Mouse (Mus musculus): ENCODE data around the gene Mycl.

Gene Mycl

GRCm38 (mm10) chr4:123014501-123015282 is 19.2 kb downstream of the Mycl start:
- no peak for DNase-seq (ENCODE audit: low read depth, low spot score)

DNA sequence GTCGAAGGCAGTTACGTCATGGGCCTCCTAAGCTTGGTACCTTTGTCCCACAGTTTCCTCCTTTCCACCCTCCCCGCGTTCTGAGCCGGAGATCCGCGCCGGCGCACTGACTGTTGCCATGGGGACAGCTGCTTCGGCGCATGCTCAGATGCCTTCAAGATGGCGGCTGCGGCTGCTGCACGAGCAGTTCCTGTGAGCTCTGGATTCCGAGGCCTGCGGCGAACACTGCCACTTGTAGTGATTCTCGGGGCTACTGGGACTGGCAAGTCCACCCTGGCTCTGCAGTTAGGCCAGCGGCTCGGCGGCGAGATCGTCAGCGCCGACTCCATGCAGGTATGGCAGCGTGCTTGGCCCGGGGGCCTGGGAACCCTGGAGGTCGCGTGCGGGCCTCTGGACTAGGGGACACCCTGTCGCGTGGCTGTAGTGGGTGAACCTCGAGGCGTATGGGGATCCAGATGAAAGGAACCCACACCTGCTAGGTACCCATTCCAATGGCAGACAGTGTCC is 21.1 kb downstream of the Mycl start, which contains the start of gene Trit1:
Gene Trit1, plus strand, starts transcription at position 147 of the 507 bp plus-strand sequence.
- peak; percentile 96 for DNase-seq (ENCODE audit: low read depth, low spot score)

- no peak for DNase-seq (ENCODE audit: low read depth, low spot score)
Measured at GRCm38 (mm10) chr4:123021591-123021990, 26.1 kb downstream of the Mycl start.

DNA sequence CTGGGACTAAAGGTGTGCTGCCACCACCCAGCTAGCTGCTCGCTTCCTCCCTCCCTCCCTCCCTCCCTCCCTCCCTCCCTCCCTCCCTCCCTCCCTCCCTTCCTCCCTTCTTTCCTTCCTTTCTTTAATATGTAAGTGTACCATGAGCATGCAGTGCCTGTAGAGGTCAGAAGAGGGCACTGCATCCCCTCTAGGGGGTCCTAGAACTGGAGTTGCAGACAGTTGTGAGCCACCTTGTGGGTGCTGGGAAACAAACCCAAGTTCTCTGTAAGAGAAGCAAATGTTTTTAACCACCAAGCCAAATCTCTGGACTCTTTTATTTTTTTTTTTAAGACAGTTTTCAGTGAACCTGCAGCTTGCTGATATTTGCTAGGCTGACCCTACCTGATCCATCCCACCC is 27.4 kb downstream of the Mycl start:
- no peak for DNase-seq (ENCODE audit: low read depth, low spot score)

- peak; percentile 55 for DNase-seq (ENCODE audit: low read depth, low spot score)
Measured at GRCm38 (mm10) chr4:123025418-123025817, 30.0 kb downstream of the Mycl start.

GRCm38 (mm10) chr4:123026161-123026560 is 30.7 kb downstream of the Mycl start:
- peak; percentile 90 for DNase-seq (ENCODE audit: low read depth, low spot score)

GRCm38 (mm10) chr4:123026597-123026996 is 31.1 kb downstream of the Mycl start:
- DNase-seq (ENCODE audit: low read depth, low spot score): peak; percentile 77

DNA sequence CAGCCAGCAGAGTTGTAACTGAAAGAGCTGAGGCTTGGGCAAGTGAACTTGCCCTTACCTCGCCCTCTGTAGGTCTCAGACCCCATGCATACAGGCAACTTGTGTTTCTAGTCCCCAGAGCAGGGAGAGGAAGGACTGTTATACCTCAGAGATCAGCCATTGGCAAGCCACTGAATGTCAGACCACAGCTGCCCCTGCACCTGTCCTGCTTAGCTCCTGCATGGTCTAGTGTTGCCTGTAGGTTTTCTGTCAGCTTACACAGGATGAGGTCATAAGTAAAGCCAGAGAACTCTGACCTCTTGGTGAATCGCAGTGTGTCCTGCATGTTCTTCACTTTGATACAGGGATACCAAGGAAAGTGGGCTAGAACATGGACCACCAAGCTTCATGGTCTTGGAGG is 39.4 kb downstream of the Mycl start:
- peak; percentile 38 for DNase-seq (ENCODE audit: low read depth, low spot score)

- no peak for DNase-seq (ENCODE audit: low read depth, low spot score)
Measured at GRCm38 (mm10) chr4:123035636-123036035, 40.2 kb downstream of the Mycl start.

GRCm38 (mm10) chr4:123036710-123037109 is 41.3 kb downstream of the Mycl start:
- DNase-seq (ENCODE audit: low read depth, low spot score): no peak

DNA sequence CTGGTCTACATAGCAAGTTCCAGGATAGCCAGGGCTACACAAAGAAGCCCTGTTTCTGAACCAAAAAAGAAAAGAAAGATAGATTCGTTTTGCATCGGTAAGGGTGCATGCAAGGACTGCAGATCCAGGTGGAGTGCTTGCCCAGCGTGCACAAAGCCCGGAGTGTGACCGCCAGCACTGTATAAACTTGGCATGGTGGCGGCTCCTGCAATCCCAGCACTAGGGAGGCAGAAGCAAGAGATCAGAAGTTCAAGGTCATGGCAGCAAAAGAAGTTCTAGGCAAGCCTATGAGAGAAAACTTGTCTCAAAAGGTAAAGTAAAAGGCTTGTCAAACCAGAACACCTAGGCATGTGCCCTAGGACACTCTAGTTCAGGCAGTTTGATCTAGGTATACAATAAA is 45.7 kb downstream of the Mycl start:
- DNase-seq (ENCODE audit: low read depth, low spot score): no peak

DNA sequence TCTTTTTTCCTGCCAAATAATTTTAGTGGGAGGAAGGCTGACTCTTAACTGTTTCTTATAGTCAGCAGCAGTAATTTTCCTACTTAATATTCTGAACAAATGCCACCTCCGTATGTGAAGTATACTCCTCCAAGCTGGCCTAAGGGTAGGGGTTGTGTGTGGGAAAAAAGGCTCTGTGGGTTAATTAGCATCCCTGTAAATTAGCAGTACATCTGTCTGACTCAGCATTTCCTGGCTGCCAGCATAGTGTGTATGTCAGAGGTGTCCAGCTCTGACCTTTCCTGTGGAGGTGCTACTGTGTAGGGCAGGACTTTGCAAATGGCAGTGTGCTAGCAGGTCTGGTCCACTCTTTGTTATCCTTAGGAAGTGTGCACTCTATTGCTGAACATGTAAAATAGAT is 48.4 kb downstream of the Mycl start:
- DNase-seq (ENCODE audit: low read depth, low spot score): no peak

DNA sequence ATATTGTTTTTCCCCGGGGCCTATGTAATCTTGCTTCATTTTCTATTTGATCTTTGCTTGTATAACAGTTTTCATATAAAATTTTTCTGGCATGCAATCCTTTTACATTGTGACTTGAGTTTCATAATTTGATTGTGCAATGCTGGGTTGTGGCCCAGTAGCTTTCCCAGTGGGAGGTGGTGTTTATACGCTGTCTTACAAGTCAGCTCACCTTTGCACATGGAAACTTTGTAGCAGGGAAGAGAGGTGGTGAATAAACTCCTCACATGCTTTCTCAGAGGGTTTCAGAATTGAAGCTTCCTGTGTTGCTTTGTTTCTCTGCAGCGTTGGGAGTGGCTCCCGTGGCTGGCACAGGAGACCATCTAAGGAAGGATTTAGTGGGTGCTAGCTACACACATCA is 49.4 kb downstream of the Mycl start:
- DNase-seq (ENCODE audit: low read depth, low spot score): no peak

DNA sequence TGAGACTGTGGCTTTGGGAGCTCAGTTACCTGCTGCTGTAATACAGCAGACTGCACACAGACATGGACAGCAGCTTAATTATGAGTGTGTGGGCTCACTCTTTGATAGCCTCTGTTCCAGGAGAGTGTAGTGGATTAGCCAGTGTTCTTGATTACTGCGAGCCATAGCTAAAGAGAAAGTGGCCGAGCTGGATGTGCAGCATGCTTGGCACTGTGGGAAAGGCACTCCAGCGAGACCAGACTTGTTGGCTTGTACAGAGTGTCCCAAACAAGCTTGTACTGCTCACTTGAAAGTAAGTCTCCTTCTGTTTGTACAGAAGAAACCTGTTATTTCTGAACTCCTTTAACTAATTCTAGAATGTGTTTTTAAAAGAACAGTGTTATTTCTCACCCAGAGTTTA is 50.8 kb downstream of the Mycl start:
- DNase-seq (ENCODE audit: low read depth, low spot score): no peak

DNA sequence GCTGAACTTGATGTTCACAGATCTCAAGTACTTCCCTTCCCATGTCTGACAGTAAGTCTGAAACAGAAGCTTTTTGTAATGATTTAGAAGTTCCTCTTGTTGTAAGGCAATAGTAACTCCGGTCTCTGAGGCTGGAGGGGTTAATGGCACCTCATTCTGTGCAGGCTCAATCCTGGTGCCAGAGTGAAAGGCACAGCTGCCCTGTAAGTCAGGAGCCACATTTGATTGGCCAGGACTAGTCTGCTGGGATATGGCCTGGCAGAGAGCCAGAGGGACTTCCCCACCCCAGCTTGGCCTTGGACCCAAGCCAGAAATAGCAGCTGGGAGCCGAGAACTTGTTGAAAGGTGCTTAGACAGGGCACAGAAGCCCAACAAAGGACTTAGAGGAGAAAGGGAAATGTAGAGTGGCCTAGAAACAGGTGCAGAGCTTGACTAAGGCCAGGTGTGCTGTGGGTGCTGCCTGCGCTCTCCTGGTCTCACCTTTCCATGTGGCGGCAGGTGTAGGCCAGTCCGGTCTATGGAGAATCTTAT is 55.3 kb downstream of the Mycl start:
- DNase-seq (ENCODE audit: low read depth, low spot score): peak; percentile 56
